ENCODE assay signal across 8 mouse cellular contexts in genomic region chr8:105593859-105594258, GRCm38 (mm10). TPM values are rescaled to one million over a fixed set of nuclear protein-coding genes. Genes with fewer than 3 reads are reported as not detected.
DNase-seq lines count a peak whose midpoint lies in the region; ATAC-seq lines count a peak whose summit lies in the region.
"Had no signal": no experiment of that assay in that cellular context is flagged by ENCODE, and none has a peak within 500 bp of the region (broad histone marks: within the 10 kb centered on the region; RNA-seq: fewer than 3 reads in every experiment).

No protein-coding gene starts in this region.

- no peaks in the 10 kb centered on the region for H3K9me3 ChIP-seq in hindbrain, embryonic 16.5 days (ENCODE audit: control insufficient read depth, low read length)
- H3K9me3 ChIP-seq in midbrain, embryonic 14.5 days (ENCODE audit: control insufficient read depth, low read length), result no peaks in the 10 kb centered on the region

- ATAC-seq in hindbrain, embryonic 16.5 days, result no peak
- ATAC-seq in midbrain, embryonic 14.5 days (ENCODE audit: low FRiP score, low TSS enrichment), result no peak
- ATAC-seq in CD4-positive, CD25-positive, alpha-beta regulatory T cell, adult 4 months, result no peak
- ATAC-seq in granulocyte monocyte progenitor cell, adult 5-6 weeks (replicated peaks; ENCODE audit: poor library complexity, severe bottlenecking), result no peak

- H3K9ac ChIP-seq in hindbrain, embryonic 16.5 days (ENCODE audit: low read depth, low read length), result no peak overlapping the region
- H3K9ac ChIP-seq in midbrain, embryonic 14.5 days (replicated peaks; ENCODE audit: low read length), result no peak overlapping the region

- 0 out of 2 replicates have a peak, but pooled peaks cover 2% of the 10 kb centered on the region for H3K4me1 ChIP-seq in hindbrain, embryonic 16.5 days (ENCODE audit: control insufficient read depth, insufficient read depth, low read depth, low read length)
- no peaks in the 10 kb centered on the region for H3K4me1 ChIP-seq in midbrain, embryonic 14.5 days (ENCODE audit: control insufficient read depth, insufficient read depth, low read length)

- DNase-seq in 3134 (ENCODE audit: extremely low read depth, insufficient read length, low spot score) (peak; percentile 67), MN1 (ENCODE audit: low spot score) (peak; percentile 92)
- DNase-seq in gastrocnemius, postnatal 10 days, result peak; percentile 37
- peak; percentile 39 for DNase-seq in midbrain, embryonic 14.5 days

- H3K27ac ChIP-seq in hindbrain, embryonic 16.5 days (ENCODE audit: low read depth, low read length), result no peak overlapping the region
- no peak overlapping the region for H3K27ac ChIP-seq in midbrain, embryonic 14.5 days (replicated peaks; ENCODE audit: low read depth, low read length)

- peak overlapping the region; percentile 18 for H3K4me2 ChIP-seq in hindbrain, embryonic 16.5 days (ENCODE audit: low read length)
- H3K4me2 ChIP-seq in midbrain, embryonic 14.5 days (ENCODE audit: low read length), result no peak overlapping the region

- H3K36me3 ChIP-seq in hindbrain, embryonic 16.5 days (ENCODE audit: control insufficient read depth, insufficient read depth, low read length), result no peaks in the 10 kb centered on the region
- H3K36me3 ChIP-seq in midbrain, embryonic 14.5 days (ENCODE audit: control insufficient read depth, insufficient read depth, low read length), result no peaks in the 10 kb centered on the region

- WGBS in hindbrain, embryonic 16.5 days, result 23% methylated on average over 15 of the region's 15 CpGs
- 34% methylated on average over 15 of the region's 15 CpGs for WGBS in midbrain, embryonic 14.5 days

- no peaks in the 10 kb centered on the region for H3K27me3 ChIP-seq in hindbrain, embryonic 16.5 days (replicated peaks; ENCODE audit: control insufficient read depth, insufficient read depth, low read length)
- no peaks in the 10 kb centered on the region for H3K27me3 ChIP-seq in midbrain, embryonic 14.5 days (ENCODE audit: control insufficient read depth, insufficient read depth, low read length)

- no peak overlapping the region for H3K4me3 ChIP-seq in hindbrain, embryonic 16.5 days (ENCODE audit: low read length)
- H3K4me3 ChIP-seq in midbrain, embryonic 14.5 days (replicated peaks; ENCODE audit: low read depth, low read length), result no peak overlapping the region
- H3K4me3 ChIP-seq: megakaryocyte, embryonic 14.5 days had no signal

RNA-seq across cellular contexts. Expression of gene Ripor1, which starts 11.2 kb away (rescaled TPM):
- total RNA-seq in gastrocnemius, postnatal 10 days (2021), result 10 to 100 TPM; 20.7 to 26.9 TPM
- 37.2 and 41.7 TPM in 2 replicates for polyA plus RNA-seq in hindbrain, embryonic 16.5 days (2015; fragmentation: Nextera tagmentation; extraction: Ambion mirVana)
- 23.8 and 26.2 TPM in 2 replicates for polyA plus RNA-seq in midbrain, embryonic 14.5 days (2014; fragmentation: Nextera tagmentation; extraction: Ambion mirVana)
- polyA plus RNA-seq in CD4-positive, CD25-positive, alpha-beta regulatory T cell, adult 4 months (2017; shearing (Covaris generic)), result 10 to 100 TPM in 1 of 2 experiments, 1 to 10 TPM in 1; 7.8 to 12.6 TPM
- total RNA-seq in granulocyte monocyte progenitor cell, adult 5-6 weeks (2014; fragmentation: Nextera tagmentation), result 55.3 and 92.8 TPM in 2 replicates
- 5.4 and 10.1 TPM in 2 replicates for total RNA-seq in granulocyte monocyte progenitor cell, adult 5-6 weeks (2017)

RNA-seq across cellular contexts. Expression of gene Atp6v0d1, which starts 28.0 kb away (rescaled TPM):
- 10 to 100 TPM; 49.3 to 54.2 TPM for total RNA-seq in gastrocnemius, postnatal 10 days (2021)
- 250 and 273 TPM in 2 replicates for polyA plus RNA-seq in hindbrain, embryonic 16.5 days (2015; fragmentation: Nextera tagmentation; extraction: Ambion mirVana)
- 227 and 250 TPM in 2 replicates for polyA plus RNA-seq in midbrain, embryonic 14.5 days (2014; fragmentation: Nextera tagmentation; extraction: Ambion mirVana)
- polyA plus RNA-seq in CD4-positive, CD25-positive, alpha-beta regulatory T cell, adult 4 months (2017; shearing (Covaris generic)), result 10 to 100 TPM; 33.7 to 36.8 TPM
- 112 and 132 TPM in 2 replicates for total RNA-seq in granulocyte monocyte progenitor cell, adult 5-6 weeks (2014; fragmentation: Nextera tagmentation)
- total RNA-seq in granulocyte monocyte progenitor cell, adult 5-6 weeks (2017), result 47.1 and 47.3 TPM in 2 replicates

RNA-seq across cellular contexts. Expression of gene Ctcf, which starts 42.5 kb away (rescaled TPM):
- total RNA-seq in gastrocnemius, postnatal 10 days (2021), result 10 to 100 TPM; 43.7 to 46.7 TPM
- 92.7 and 93.4 TPM in 2 replicates for polyA plus RNA-seq in hindbrain, embryonic 16.5 days (2015; fragmentation: Nextera tagmentation; extraction: Ambion mirVana)
- polyA plus RNA-seq in midbrain, embryonic 14.5 days (2014; fragmentation: Nextera tagmentation; extraction: Ambion mirVana), result 75.7 and 96.9 TPM in 2 replicates
- 10 to 100 TPM; 53.5 to 69.1 TPM for polyA plus RNA-seq in CD4-positive, CD25-positive, alpha-beta regulatory T cell, adult 4 months (2017; shearing (Covaris generic))
- total RNA-seq in granulocyte monocyte progenitor cell, adult 5-6 weeks (2014; fragmentation: Nextera tagmentation), result 104 and 105 TPM in 2 replicates
- 84.1 and 107 TPM in 2 replicates for total RNA-seq in granulocyte monocyte progenitor cell, adult 5-6 weeks (2017)

RNA-seq across cellular contexts. Expression of gene Agrp, which starts 43.3 kb away (rescaled TPM):
- total RNA-seq in gastrocnemius, postnatal 10 days (2021), result under 1 TPM; 0.84 to 0.85 TPM
- 0.75 and 1.4 TPM in 2 replicates for polyA plus RNA-seq in hindbrain, embryonic 16.5 days (2015; fragmentation: Nextera tagmentation; extraction: Ambion mirVana)
- 0.82 and 1.1 TPM in 2 replicates for polyA plus RNA-seq in midbrain, embryonic 14.5 days (2014; fragmentation: Nextera tagmentation; extraction: Ambion mirVana)
- polyA plus RNA-seq in CD4-positive, CD25-positive, alpha-beta regulatory T cell, adult 4 months (2017; shearing (Covaris generic)), result 1 to 10 TPM in 1 of 2 experiments, under 1 TPM in 1; 0.99 to 2.3 TPM
- total RNA-seq in granulocyte monocyte progenitor cell, adult 5-6 weeks (2014; fragmentation: Nextera tagmentation), result not detected in 2 replicates
- not detected in 2 replicates for total RNA-seq in granulocyte monocyte progenitor cell, adult 5-6 weeks (2017)

Comparison
In these comparisons a context has a peak if more than half of its experiments do, and no peak if none do; other contexts are left out.
1. DNase-seq: peak in every context shown above with its lines; median percentile 92 in MN1; 67 in 3134; 39 in midbrain, embryonic 14.5 days; 37 in gastrocnemius, postnatal 10 days.